Mouse (Mus musculus): ENCODE data around the gene Prrc2c. TPM values are rescaled to one million over a fixed set of nuclear protein-coding genes. Genes with fewer than 3 reads are reported as not detected.

Prrc2c gene
- polyA plus RNA-seq, 1 experiment from 2014 or later: 103 TPM

DNA sequence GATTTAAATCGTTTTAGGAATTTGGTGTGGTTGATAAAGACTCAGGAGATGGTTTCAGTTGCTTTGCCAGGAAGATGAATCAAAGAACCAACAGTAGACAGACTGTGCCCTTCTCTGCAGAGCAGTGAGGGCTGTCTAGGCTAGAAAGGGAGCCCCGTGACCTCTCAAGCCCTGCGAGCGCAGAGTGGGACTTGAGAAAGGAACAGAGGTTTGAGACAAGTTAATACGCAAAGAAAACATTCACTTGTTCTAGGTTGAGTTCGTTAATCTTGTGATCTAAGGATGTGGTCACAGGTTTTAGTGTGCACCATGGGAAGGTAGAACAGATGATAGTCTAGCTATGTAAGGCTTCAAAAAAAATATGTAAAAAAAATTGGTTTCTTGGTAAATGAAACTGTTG, 12.4 kb downstream of the Prrc2c start:
- Histone ChIP-seq H3K4me2 (no peak overlapping the region), H3K4me3 (ENCODE audit: low read depth, low read length) (no peak overlapping the region), H3K27me3 (replicated peaks; ENCODE audit: control insufficient read depth, insufficient read depth, low read length) (no peaks in the 10 kb centered on the region), H3K9ac (ENCODE audit: low read depth, low read length) (no peak overlapping the region), H3K4me1 (replicated peaks; ENCODE audit: control insufficient read depth, insufficient read depth, low read length) (peaks cover 5% of the 10 kb centered on the region; the same call in 1 of the 2 replicates), H3K27ac (ENCODE audit: low read depth, low read length) (no peak overlapping the region), H3K36me3 (ENCODE audit: control insufficient read depth, insufficient read depth, low read length) (peaks cover 8% of the 10 kb centered on the region; the same call in 1 of the 2 replicates), H3K9me3 (ENCODE audit: control insufficient read depth, low read length) (no peaks in the 10 kb centered on the region)
- no peak for DNase-seq (ENCODE audit: low spot score)
- WGBS: 86% methylated on average over 6 of the region's 6 CpGs
- no peak for ATAC-seq (replicated peaks; ENCODE audit: low FRiP score)

DNA sequence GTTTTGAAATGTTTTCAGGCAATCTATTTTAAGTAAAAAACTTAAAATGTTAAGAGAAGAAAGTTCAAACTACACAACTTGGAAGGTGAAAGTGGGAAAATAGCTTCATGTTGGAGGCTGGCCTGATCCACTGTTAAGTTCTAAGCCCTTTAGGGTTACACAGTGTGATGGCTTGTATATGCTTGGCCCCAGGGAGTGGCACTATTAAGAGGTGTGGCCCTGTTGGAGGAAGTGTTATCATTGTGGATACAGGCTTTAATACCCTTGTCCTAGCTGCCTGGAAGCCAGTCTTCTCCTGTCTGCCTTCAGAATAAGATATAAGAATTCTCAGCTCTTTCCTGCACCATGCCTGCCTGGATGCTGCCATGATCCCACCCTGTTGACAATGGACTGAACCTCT, 16.7 kb downstream of the Prrc2c start:
- H3K9me3 ChIP-seq (ENCODE audit: control insufficient read depth, low read length): no peaks in the 10 kb centered on the region
- H3K36me3 ChIP-seq (ENCODE audit: control insufficient read depth, insufficient read depth, low read length): peaks cover 18% of the 10 kb centered on the region
- no peak overlapping the region for H3K9ac ChIP-seq (ENCODE audit: low read depth, low read length)
- DNase-seq (ENCODE audit: low spot score) (no peak), ATAC-seq (replicated peaks; ENCODE audit: low FRiP score) (peak; percentile 95)
- peaks cover 5% of the 10 kb centered on the region; the same call in 1 of the 2 replicates for H3K4me1 ChIP-seq (replicated peaks; ENCODE audit: control insufficient read depth, insufficient read depth, low read length)
- no peak overlapping the region for H3K27ac ChIP-seq (ENCODE audit: low read depth, low read length)
- no peak overlapping the region for H3K4me2 ChIP-seq
- no peaks in the 10 kb centered on the region for H3K27me3 ChIP-seq (replicated peaks; ENCODE audit: control insufficient read depth, insufficient read depth, low read length)
- H3K4me3 ChIP-seq (ENCODE audit: low read depth, low read length): no peak overlapping the region

GRCm38 (mm10) chr1:162720645-162721044, 19.7 kb downstream of the Prrc2c start:
- H3K27me3 ChIP-seq (replicated peaks; ENCODE audit: control insufficient read depth, insufficient read depth, low read length): no peaks in the 10 kb centered on the region
- WGBS: 88% methylated on average over 2 of the region's 2 CpGs
- H3K27ac ChIP-seq (ENCODE audit: low read depth, low read length): no peak overlapping the region
- no peak overlapping the region for H3K4me2 ChIP-seq
- no peak overlapping the region for H3K4me3 ChIP-seq (ENCODE audit: low read depth, low read length)
- no peak overlapping the region for H3K9ac ChIP-seq (ENCODE audit: low read depth, low read length)
- H3K9me3 ChIP-seq (ENCODE audit: control insufficient read depth, low read length): no peaks in the 10 kb centered on the region
- peaks cover 5% of the 10 kb centered on the region; the same call in 1 of the 2 replicates for H3K4me1 ChIP-seq (replicated peaks; ENCODE audit: control insufficient read depth, insufficient read depth, low read length)
- no peak for ATAC-seq (replicated peaks; ENCODE audit: low FRiP score)
- no peak for DNase-seq (ENCODE audit: low spot score)
- peaks cover 27% of the 10 kb centered on the region for H3K36me3 ChIP-seq (ENCODE audit: control insufficient read depth, insufficient read depth, low read length)

DNA sequence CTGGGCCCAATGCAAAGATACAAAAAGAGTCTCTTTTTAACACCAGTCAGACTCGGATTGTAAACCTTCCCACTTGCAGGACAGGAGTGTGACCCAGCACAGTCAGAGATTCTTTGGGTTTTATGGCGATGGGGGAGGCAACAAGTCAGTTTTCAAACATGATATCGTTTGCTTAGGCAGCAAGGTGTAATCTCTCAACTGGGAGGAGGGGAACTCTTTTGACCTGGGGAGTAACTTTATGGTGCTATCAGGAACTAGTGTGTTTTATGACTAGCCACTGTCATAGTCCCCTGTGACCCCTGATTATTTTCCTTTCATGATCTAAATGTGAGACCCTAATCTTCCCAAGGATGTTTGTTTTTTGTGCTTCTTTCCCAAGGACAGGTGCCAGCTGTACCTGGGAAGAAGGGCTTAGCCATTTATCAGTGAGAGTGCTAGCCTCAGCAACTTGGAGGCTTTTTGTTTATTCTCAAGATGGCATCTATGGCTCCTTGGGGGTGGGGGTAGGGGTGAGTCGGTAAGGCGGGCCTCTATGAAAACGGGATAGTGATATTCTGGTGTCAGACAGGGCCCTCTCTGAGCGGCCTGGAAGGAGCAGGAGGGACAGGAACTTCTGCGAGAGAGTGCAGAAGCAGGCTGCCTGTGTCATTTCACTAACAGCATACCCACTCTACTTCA, 39.8 kb downstream of the Prrc2c start:
- Histone ChIP-seq H3K27me3 (replicated peaks; ENCODE audit: control insufficient read depth, insufficient read depth, low read length) (no peaks in the 10 kb centered on the region), H3K4me2 (no peak overlapping the region), H3K4me1 (replicated peaks; ENCODE audit: control insufficient read depth, insufficient read depth, low read length) (no peaks in the 10 kb centered on the region), H3K9me3 (ENCODE audit: control insufficient read depth, low read length) (no peaks in the 10 kb centered on the region), H3K4me3 (ENCODE audit: low read depth, low read length) (no peak overlapping the region), H3K9ac (ENCODE audit: low read depth, low read length) (no peak overlapping the region), H3K27ac (ENCODE audit: low read depth, low read length) (no peak overlapping the region), H3K36me3 (ENCODE audit: control insufficient read depth, insufficient read depth, low read length) (peaks cover 41% of the 10 kb centered on the region)
- WGBS: 80% methylated on average over 8 of the region's 8 CpGs
- DNase-seq (ENCODE audit: low spot score): no peak
- no peak for ATAC-seq (replicated peaks; ENCODE audit: low FRiP score)

GRCm38 (mm10) chr1:162697866-162698265, 42.5 kb downstream of the Prrc2c start:
- WGBS: 94% methylated on average over 6 of the region's 6 CpGs
- Histone ChIP-seq H3K4me1 (replicated peaks; ENCODE audit: control insufficient read depth, insufficient read depth, low read length) (no peaks in the 10 kb centered on the region), H3K4me2 (no peak overlapping the region), H3K9me3 (ENCODE audit: control insufficient read depth, low read length) (no peaks in the 10 kb centered on the region), H3K27me3 (replicated peaks; ENCODE audit: control insufficient read depth, insufficient read depth, low read length) (no peaks in the 10 kb centered on the region), H3K4me3 (ENCODE audit: low read depth, low read length) (no peak overlapping the region), H3K27ac (ENCODE audit: low read depth, low read length) (no peak overlapping the region), H3K9ac (ENCODE audit: low read depth, low read length) (no peak overlapping the region), H3K36me3 (ENCODE audit: control insufficient read depth, insufficient read depth, low read length) (peaks cover 30% of the 10 kb centered on the region)
- no peak for ATAC-seq (replicated peaks; ENCODE audit: low FRiP score)
- no peak for DNase-seq (ENCODE audit: low spot score)

DNA sequence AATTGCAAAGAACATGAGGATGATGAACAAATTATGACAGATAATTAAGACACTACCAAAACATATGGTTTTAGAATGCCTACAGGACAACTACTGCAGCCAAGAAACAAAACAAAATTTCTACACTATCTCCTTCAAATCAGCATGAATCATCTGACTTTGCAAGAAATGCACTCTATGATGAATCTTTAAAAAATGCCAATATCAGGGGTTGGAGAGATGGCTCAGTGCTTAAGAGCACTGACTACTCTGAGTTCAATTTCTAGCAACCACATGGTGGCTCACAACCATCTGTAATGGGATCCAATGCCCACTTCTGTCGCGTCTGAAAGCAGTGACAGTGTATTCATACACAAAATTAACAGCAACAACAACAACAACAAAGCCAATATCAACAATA, 46.6 kb downstream of the Prrc2c start:
- Histone ChIP-seq H3K9ac (ENCODE audit: low read depth, low read length) (no peak overlapping the region), H3K4me3 (ENCODE audit: low read depth, low read length) (no peak overlapping the region), H3K36me3 (ENCODE audit: control insufficient read depth, insufficient read depth, low read length) (peaks cover 32% of the 10 kb centered on the region), H3K27ac (ENCODE audit: low read depth, low read length) (no peak overlapping the region), H3K9me3 (ENCODE audit: control insufficient read depth, low read length) (no peaks in the 10 kb centered on the region), H3K4me1 (replicated peaks; ENCODE audit: control insufficient read depth, insufficient read depth, low read length) (no peaks in the 10 kb centered on the region), H3K4me2 (no peak overlapping the region), H3K27me3 (replicated peaks; ENCODE audit: control insufficient read depth, insufficient read depth, low read length) (no peaks in the 10 kb centered on the region)
- DNase-seq (ENCODE audit: low spot score) (no peak), ATAC-seq (replicated peaks; ENCODE audit: low FRiP score) (no peak)
- WGBS: 90% methylated on average over 2 of the region's 2 CpGs

DNA sequence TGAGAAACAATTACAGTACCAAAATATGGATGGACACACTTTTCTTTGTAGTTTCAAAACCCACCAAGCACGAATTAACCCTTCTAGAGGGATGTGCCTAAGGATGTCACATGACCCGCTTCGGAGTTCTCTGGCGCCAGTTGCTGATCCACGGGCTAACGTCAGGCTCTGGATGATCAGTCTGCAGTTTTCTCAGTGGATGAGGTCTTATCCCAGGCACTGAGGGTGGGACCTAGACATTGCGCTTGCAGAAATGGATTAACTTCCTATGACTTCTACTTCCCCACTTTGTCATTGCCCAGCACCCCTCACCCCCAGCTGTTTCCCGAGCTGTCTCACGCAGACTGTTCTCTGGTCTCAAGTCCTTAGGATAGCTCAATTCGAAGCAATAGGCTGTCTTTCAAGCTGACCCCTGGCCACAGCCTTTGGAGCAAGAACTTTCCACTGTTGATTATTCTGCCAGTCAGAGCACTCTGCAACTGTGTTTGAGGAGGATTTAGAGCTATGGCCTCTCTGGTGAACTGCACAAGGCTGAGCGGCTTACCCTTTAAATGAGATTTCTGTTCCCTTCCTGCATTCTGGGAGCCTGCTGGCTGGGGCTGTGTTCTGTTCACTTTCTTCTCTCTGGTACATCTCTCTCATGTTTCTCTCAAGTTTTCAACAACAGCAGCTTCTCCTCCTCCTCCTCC, 74.7 kb downstream of the Prrc2c start:
- H3K27ac ChIP-seq (ENCODE audit: low read depth, low read length): no peak overlapping the region
- H3K4me3 ChIP-seq (ENCODE audit: low read depth, low read length): peak overlapping the region; percentile 44
- 7% methylated on average over 11 of the region's 11 CpGs for WGBS
- peak overlapping the region; percentile 77 for H3K4me2 ChIP-seq
- no peaks in the 10 kb centered on the region for H3K27me3 ChIP-seq (replicated peaks; ENCODE audit: control insufficient read depth, insufficient read depth, low read length)
- ATAC-seq (replicated peaks; ENCODE audit: low FRiP score): peak; percentile 83
- H3K9ac ChIP-seq (ENCODE audit: low read depth, low read length): peak overlapping the region; percentile 49
- H3K4me1 ChIP-seq (replicated peaks; ENCODE audit: control insufficient read depth, insufficient read depth, low read length): peaks cover 2% of the 10 kb centered on the region; the same call in 1 of the 2 replicates
- no peaks in the 10 kb centered on the region for H3K9me3 ChIP-seq (ENCODE audit: control insufficient read depth, low read length)
- H3K36me3 ChIP-seq (ENCODE audit: control insufficient read depth, insufficient read depth, low read length): peaks cover 5% of the 10 kb centered on the region; the same call in 1 of the 2 replicates
- DNase-seq (ENCODE audit: low spot score): peak; percentile 60

GRCm38 (mm10) chr1:162664826-162665475, 75.4 kb downstream of the Prrc2c start:
- Histone ChIP-seq H3K4me1 (replicated peaks; ENCODE audit: control insufficient read depth, insufficient read depth, low read length) (peaks cover 2% of the 10 kb centered on the region; the same call in 1 of the 2 replicates), H3K27me3 (replicated peaks; ENCODE audit: control insufficient read depth, insufficient read depth, low read length) (no peaks in the 10 kb centered on the region), H3K27ac (ENCODE audit: low read depth, low read length) (no peak overlapping the region), H3K4me2 (peak overlapping the region; percentile 15; the same call in 1 of the 2 replicates), H3K9ac (ENCODE audit: low read depth, low read length) (no peak overlapping the region), H3K4me3 (ENCODE audit: low read depth, low read length) (peak overlapping the region; percentile 44), H3K36me3 (ENCODE audit: control insufficient read depth, insufficient read depth, low read length) (no peaks in the 10 kb centered on the region), H3K9me3 (ENCODE audit: control insufficient read depth, low read length) (no peaks in the 10 kb centered on the region)
- peak; percentile 94 for ATAC-seq (replicated peaks; ENCODE audit: low FRiP score)
- WGBS: 18% methylated on average over 10 of the region's 10 CpGs
- DNase-seq (ENCODE audit: low spot score): peak; percentile 61
